Mouse (Mus musculus) fat pad, adult 2 months (tissue): Measurements from ENCODE around the gene Lgi2.

Experiments
- DNase-seq: peaks from one replicate; pipeline ENCODE4 v3.0.0-alpha.2; 2011; ENCODE audit warnings: low read depth, low spot score; ENCODE audit errors: extremely low read depth

The Lgi2 gene

DNA sequence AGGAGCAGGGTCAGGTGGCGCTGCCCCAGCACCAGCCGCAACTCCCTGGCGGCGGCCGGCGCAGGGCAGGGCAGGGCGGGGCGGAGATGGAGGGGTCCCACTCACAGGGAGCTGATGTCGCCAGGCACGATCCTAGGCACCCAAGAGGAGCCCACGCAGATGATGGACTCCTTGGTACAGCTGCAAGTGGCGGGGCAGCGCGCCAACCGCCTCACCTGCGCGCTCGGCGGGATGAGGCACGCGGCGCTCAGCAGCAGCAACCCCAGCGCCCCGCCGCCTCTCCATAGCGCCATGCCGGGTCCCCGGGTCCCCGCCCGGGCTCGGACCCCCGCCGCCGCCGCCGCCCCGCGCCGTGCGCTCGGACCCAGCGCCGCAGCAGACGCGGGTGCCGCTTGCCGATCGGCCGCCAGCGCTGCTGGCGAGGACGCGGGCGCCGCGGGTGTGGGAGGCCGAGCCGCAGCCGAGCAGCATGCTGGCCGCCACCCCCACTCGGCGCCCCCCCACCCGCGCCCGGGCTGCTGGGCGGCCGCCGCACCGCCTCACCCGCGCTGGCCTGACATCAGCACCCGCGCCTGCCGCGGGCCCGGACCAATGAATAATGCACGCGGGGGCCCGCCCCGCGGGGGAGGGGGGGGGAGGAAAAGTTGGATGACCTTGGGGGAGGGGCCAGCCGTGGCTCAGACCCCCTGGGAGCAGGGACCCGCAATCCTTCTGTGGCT, at the start of gene Lgi2:
Lgi2 (minus strand) TSS at position 650 of the 719 bp plus-strand sequence.
- DNase-seq: no peak

DNA sequence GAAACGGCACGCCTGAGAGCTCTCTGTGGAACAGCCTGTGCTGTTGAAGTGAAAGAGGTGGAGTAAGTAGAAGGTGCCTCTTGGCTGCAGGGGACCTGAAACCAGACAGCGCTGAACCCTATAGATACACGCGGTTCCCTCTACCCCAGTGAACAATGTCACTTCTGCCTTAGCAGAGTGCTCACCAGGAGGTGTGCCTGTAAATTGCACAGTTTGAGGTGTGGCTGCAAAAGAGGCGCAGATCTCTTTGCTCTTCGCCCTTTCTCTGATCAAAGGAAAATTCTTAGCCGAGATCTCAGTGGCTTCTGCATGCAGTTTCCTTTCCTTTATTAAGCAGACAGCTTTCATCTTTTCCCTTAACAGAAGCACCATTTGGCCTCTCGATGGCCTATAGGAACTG, 49.2 kb upstream of the Lgi2 start:
- no peak for DNase-seq

DNA sequence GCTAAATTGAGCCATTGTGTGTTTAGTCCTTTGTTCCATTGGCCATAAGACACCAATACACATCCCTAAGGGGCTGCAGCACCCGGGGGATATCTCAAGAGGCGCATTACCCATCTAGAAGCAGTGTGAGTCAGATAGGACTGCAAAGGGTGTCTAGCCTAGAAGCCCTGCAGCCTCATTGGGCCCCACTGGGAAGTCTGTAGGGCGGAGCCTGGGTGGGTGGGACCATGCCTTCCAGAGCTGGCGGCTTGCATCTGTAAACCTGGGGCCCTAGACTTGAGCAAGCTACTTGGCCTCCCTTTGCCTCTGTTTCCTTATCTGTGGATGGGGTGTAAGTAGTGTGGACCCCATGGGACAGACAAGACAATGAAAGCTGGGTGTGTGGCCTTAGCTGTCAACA, 48.4 kb upstream of the Lgi2 start:
- DNase-seq: no peak

DNA sequence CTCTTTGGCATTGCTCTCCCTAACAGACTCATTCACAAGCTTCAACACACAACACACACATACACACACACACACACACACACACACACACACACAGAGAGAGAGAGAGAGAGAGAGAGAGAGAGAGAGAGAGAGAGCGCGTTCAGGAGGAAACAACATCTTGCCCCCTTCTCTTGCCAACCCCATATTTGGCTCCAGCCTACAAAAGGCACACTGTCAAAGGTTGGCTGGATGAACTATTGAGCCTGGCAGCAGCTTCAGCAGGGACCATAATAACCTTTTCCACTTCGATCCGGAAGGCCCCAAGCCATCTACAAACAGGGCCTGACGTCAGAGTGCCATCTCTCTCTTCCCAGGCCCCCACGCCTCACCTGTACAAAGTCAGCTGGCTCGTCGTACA, 46.5 kb upstream of the Lgi2 start:
- DNase-seq: no peak

DNA sequence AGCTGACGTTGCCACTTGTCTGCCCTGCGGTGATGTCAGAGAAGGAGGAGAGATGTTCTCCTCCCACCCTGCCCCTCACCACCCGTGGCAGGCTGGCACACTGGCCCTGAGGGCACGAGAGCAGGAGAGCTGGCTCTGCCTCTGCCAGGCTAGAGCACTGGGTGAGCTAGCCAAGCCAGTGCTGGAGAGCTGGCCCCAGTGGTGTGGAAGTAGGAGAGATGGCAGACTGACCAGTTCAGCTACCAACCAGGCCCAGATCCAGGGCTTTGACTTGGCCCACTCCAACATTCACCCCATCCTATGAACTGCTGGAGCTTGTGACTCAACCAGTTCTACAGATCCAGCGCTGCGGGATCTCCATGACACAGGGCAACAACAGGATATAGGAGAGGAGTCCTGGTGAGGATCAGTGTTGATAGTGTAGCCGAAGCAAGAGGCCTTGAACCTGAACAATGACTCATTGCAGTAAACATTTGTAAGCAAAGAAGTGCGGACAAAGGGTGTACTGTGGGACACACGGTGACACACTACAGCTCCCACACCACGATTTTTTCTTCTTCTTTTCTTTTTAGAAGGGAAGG, 45.1 kb upstream of the Lgi2 start:
- DNase-seq: no peak

DNA sequence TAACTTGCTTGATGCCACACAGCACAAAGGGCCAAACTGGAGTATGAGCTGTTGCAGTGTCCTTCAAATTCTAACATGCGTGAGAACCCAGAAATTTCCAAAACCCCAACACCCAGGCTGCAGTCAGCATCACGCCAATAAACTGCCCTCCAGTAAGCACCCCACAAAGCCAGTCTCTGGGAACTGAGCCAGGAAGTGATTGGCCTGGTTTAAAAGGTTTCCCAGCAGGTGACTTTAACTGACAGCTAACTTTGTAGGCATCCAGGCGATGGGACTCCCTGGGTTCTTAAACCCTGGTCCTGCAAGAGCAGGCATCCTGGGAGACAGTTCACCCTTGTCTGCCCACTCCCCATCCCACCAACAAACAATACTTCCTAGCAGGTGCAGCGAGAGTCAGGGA, 44.0 kb upstream of the Lgi2 start:
- no peak for DNase-seq

DNA sequence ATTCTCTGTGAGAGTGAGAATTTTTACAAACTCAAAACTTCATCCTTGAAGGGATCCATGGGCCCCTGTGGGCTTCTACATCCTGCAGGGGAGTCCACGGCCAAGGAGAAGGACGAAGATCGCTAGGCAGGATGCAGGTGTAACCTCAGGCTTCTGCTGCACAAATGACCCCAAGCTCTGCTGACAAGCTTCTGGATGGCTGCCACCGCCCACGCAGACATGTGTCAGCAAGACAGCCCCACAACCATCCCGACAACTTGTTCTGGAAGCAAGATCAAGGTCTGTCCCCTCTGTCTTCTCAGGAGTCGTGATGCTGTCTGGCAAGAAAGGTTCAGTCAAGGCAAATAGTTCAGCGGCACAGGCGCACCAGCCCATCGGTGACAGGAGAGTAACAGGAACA, 43.4 kb upstream of the Lgi2 start:
- DNase-seq: no peak

DNA sequence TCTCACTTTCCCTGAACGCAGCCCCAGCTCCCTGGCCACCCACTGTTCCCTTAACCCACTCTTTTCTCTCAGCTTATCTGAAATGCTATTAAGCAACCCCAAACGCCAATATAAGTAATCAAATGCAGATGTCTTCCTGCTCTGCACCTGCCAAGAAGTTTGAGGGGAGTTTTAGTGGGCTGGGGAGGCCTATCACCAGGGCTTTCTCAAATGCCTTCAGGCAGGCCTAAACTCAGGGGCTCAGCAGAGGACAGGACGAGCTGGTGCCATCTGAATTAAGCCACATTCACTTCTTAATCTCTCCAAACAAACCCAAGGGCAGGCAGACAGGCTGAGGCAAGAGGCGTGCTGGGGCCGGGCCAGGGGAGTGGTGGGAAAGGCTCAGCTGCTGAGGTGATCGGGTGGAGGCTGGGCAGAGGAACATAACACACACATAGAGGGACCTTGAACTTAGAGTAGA, 38.4 kb upstream of the Lgi2 start:
- peak; percentile 85 for DNase-seq

DNA sequence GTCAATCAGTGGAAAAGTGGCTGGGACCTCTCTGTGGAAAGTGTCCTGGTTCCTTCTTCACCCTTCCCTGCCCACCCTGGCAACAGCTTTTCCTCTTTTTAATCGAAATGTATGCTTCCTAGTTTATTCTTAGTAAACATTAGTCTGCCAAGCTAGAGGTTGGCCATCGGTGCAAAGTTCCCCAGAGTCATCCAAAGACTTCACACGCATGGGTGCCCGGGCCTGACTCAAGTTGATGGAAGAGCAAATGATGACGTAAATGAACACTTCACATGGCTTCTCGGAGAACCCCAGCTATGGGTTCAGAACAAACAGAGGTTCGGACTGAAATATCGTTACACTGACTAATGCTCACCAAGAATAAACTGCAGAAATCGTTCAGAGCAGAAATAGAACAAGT, 24.4 kb upstream of the Lgi2 start:
- no peak for DNase-seq

DNA sequence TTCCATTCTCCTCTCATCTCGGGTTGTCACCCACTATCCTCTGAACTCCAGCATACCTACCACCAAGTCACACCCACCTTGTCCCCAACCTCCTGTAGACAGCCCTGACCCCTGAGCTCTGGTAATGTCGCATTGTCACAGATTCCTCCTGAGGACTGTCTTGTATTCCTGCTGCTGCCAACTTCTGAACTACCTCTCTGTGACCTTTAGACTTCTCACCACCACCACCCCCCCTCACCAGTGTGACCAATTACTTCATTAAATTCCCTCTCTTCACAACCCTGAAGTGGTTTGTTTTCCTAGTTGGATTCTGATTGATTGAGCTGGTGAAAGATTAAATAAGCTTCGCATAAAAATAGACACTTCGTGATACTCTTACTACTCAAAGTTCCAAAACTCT, 22.4 kb upstream of the Lgi2 start:
- DNase-seq: no peak

DNA sequence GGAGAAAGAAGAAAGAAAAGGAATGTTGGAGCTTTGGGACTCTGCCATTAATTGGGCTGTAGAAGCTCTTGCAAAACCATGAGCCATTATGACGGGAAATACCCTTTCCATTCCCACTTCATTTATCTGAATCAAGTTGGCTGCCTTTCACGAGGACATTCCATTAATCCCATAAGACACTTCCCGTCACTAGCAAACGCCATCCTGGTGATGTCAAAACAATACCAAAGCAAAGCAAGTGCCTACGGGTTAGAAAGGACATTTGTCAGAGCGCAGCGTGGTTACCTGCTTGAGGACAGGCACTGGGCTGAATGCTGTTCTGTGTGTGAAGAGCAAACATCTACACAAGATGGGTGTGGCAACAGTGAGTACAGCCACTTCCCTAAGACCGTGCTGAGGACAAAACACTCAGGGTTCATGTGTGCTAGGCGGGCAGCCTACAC, 21.1 kb upstream of the Lgi2 start:
- peak; percentile 62 for DNase-seq

DNA sequence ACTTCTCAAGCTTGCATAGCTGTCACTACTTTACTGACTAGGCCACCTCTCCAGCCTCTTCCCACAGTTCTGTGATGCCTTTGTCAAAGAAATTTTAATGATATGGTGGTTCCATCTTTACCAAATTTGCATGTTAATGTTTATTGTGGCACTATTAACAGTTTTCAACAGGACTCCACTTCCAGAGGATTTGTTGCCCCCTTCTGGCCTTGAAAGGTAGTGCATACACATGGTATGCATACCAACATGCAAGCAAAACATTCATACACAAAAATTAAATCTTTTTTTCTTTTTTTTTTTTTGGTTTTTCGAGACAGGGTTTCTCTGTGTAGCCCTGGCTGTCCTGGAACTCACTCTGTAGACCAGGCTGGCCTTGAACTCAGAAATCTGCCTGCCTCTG, 6.3 kb upstream of the Lgi2 start:
- DNase-seq: no peak

DNA sequence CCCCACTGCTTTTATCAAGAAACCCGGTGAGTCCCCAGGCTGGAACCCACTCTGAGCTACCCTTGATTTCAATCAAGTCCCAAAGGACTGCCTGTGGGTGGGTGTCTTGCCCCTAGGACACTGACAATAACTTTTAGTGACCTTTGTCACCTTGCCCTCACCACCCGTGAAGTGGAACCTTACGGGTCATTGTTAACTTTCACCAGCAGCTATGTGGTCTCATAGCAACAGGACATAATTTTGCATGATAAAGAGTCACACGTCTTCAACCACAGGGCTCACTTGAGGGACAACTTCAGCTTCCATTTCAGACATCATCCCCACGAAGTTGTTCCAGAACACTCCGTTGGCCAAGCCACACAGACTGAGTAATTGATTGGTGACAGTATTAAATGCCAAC, 4.5 kb upstream of the Lgi2 start:
- no peak for DNase-seq

DNA sequence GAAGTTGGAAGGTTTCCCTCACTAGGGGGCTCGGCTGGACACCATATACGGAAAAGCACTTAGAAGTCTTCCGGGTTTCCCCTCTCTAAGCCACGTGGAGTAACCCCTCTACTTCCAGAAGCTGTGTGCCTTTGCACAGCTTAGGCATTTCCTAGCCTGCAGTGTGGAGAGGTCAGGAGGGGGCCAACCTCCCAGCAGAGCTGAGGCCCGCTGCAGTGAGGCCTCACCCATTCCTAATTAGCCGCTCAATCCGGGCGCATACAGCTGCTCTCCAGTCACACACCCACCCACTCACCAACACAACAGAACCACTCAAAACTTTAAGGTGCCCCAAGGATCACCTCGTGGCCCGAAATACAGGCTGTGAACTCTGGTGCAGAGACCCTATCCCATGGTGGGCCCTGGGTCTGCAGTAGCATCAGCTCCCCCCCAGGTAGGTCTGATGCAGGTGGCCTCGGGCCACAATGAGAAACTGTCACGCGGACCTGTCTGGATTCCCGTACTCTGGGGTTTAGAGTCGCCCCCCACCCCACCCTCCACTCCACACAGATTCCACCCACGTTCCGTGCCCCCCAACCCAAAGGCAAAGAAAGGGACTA, 949 bp downstream of the Lgi2 start:
- DNase-seq: no peak

DNA sequence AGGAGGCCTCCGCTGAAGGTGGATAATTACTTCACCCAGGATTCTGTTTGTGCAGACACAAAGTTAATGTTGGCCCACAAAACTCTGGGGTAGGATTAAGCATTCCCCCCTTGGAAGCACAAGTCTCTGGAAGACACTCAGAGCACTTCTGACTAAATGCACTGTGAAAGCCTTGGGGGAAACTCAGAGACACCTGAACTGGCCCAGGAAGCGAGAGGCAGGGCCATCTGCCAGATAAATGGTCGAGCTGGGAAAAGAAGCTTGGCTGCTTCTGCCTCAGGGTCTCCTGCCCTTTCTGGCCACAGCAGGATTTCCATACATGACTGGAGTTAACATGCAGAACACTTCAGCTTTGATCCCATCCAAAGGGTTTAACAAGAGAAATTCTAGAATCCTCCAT, 1.9 kb downstream of the Lgi2 start:
- no peak for DNase-seq

DNA sequence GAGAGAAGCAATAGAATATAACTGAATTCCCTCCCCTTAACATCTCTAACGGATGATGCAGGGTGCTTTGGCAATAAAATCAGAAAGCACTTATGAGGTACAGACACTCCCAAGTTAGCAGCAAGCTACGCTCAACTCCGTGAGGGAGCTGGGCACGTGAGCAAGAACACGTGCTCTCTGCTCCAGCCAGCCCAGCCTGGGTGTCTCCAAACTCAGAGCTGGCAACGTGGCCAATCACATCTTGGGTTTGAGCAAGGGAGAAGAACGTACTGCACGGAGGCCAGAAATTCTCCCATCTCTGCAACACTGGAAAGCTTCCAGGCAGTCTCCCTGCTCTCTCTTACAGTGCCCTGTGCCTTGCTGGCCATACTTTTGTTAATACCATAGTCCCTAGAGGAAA, 6.0 kb downstream of the Lgi2 start:
- no peak for DNase-seq

DNA sequence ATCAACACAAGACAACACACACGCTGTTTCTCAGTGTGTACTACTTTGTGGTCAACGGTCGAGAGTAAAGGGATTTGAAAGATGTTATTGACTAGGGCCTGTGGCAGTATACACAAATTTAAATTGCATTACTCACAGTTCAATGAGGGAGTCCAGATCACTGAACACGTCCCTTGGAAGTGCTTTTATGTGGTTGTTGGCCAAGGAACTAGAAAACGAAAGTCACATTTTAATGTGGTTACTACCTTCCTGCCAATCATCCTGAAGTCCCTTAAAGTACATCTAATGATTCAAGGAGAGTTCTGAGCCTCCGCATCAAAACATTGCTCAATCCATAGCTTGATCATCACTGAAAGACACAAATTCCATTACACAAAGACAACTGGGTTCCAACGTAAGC, 10.7 kb downstream of the Lgi2 start:
- peak; percentile 49 for DNase-seq

DNA sequence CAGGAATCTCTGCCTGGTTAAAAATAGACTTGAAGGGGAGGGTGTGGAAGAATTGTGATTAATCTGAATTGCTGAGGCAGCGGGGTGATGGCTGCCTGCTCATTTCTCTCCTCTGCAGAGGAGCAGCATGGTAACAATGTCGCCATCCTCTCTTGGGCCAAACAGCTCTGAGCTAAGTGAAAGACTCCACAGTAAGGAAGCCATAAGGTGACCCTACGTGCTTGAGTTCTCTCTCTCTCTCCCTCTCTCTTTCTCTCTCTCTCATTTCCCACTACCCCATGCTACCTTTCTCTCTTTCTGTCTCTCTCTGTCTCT, 15.0 kb downstream of the Lgi2 start:
- DNase-seq: no peak

DNA sequence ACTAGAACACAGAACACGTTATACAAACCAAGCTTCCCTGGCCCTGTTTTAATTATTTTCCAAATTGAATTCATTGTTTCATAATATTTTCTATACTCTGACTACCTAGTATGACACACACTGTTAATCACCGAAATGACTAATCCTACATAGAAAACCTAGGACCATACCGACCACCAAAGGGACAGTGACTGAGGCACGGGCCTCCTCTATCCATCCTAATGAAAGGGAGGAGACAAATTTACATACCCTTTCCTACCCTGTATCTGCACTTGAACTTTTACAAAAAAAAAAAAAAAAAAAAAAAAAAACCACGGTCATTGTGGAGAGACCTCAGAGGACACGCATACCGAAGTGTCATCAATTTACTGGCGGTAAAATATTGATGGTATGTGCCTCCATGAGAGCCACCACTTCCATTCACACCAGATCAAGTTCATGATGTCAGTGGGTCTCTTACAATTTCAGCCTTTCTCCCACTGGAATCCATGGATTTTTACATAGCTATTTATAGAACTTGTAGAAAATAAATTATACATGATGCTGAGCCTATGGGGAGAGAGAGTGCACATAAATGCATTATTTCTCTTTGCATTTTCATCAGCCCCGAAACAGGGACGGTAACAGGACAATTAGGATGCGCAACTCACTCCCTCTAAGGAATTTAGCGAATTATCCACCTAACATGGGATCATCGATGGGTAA, 15.5 kb downstream of the Lgi2 start:
- DNase-seq: no peak

DNA sequence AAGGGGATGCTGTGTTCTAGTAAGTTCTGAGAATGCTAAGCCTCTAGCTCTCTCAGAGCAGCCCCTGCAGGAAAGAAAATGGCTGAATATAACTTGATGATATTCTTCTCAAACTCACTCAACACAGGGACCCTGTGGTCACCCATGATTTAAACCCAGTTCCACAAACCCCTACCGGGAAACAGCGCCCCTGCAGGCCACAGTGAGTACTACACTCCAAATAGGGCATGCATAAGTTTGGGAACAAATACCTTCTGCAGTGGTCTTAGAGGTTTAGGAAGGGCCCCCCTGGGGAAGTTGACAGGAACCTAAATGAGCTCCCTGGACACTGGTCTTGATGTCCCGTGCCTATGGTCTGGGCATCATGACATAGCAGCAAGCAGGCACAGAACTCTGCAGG, 19.3 kb downstream of the Lgi2 start:
- DNase-seq: no peak

DNA sequence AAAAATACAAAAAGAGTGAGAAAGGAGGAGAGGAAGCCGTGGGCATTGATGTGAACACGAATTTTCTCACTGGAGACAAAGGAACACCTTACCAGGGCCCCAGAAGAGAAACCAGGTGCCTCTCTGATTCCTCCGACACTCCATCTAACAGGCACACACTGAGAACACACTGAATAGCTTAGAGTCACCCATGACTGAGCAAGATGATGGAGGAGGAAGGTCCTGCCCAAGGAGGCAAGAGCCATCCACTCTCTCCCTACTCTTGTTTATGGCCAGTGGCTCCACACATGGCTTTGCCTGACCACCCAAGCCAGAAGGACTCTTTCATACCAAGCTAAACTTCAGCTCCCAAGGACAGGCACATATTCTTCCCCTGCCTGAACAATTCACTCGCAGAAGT, 22.5 kb downstream of the Lgi2 start:
- no peak for DNase-seq

DNA sequence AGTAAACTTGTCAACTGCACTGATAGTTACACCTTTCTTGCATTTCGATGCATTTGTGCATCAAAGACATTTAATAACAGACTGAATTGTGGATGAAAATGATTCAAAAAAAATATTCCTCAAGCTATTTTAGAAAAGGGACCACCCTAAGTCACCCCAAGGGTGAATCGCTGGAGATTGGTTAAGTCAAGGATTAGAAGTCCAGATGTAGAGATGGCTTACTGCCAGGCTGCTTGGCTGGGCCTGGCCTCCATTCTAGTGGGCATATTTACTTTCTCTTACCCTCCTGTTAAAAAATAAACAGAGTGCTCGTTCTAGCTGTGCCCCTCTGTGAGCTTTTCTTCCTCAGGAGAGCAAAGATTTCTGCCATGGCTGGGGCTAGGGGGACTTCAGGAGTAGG, 26.1 kb downstream of the Lgi2 start:
- no peak for DNase-seq
